Mouse (Mus musculus): ENCODE measurements around the gene Rsrp1.

Rsrp1 gene

GRCm38 (mm10) chr4:134922111-134922924 is 1.1 kb upstream of the Rsrp1 start:
- DNase-seq (ENCODE audit: low read depth), result no peak

- no peak for DNase-seq (ENCODE audit: low read depth)
Observed at GRCm38 (mm10) chr4:134922925-134923244, 507 bp upstream of the Rsrp1 start.

DNA sequence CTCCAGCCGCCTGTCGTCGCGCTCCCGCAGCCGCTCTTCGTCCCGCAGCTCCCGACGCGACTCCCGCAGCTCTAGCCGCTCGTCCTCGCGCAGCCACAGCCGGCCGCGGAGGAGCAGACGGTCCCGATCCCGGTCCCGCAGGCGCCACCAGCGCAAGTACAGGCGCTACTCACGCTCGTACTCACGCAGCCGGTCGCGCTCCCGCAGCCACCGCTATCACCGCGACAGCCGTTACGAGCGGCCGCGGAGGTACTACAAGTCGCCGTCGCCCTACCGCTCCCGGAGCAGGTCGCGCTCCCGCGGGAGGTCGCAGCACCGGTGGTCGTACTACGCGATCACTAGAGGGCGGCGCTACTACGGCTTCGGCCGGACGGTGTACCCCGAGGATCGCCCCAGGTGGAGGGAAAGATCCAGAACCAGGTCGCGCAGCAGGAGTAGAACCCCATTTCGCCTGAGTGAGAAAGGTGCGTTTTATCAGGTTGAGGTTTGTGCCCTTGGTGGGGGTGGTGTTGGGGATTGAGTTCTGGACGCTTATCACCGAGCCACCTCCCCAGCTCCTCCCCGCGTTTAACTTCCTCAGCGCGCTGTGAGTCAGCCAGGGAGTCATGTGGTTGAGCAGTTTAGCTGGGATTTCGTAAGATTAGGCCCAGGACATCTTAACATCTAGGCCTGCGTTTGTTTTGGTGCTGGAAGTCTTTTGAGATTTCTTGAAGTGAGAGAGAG is 788 bp downstream of the Rsrp1 start:
- peak; percentile 89 for DNase-seq (ENCODE audit: low read depth)

DNA sequence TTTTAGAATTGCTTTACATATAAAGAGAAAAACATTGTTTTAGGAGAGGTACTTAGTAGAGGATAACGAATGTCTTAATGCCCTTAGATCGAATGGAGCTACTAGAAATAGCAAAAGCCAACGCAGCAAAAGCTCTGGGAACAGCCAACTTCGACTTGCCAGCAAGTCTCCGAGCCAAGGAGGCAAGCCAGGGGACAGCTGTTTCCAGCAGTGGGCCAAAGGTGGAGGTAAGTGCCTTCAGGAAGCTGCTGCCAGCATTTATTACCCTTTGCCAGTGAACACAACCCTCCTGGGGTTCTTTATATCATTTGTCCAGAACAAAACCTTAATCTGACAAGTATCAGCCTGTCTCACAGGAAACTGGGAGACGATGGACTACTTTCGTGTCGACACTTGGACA is 1.8 kb downstream of the Rsrp1 start:
- DNase-seq (ENCODE audit: low read depth), result no peak

DNA sequence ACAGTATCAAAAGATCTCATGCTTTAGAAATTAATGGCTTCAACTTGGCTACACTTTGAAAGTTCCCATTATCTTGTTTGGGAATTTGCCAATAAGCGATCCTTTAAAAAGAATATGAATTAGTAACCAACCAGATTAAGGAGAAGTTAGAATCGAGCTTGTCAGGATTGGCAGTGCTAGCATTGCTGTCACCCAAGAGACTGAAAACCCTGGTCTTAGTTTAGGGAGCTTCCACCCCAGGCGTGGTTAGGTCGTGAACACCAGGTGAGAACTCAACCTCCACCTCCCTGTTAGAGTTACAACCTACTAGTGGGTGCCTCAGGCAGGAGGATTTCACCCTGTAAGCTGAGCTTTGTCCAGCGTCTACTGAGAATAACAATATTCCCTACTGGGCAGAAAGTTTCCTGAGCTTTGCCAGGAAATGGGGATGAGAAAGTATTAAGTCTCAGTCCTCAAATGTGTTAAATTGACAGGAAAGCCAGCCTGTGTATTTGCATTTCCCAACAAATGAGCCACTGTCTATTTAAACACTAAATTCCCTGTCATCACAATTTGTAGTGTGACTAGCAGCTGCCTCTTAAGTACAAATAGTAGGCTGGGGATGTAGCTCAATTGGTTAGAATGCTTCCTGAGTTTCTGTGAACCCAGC is 4.5 kb downstream of the Rsrp1 start:
- no peak for DNase-seq (ENCODE audit: low read depth)

DNA sequence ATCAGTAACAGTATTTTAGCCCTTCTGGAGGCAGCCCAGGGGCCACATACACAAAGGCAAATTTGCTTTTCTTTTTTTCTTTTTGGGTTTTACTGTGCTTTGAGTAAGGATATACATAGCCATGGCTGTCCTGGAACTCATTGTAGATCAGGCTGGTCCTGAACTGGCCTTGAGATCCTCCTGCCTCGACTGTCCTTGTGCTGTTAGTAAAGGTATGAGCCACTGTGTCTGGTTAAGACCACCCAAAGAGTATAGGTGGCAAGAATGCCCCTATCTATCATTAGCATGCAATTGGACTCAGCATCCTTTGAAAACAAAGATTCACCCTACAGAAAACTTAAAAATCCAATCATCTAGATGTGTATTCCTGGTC is 5.1 kb downstream of the Rsrp1 start:
- DNase-seq (ENCODE audit: low read depth), result no peak

GRCm38 (mm10) chr4:134929536-134929935 is 6.1 kb downstream of the Rsrp1 start:
- no peak for DNase-seq (ENCODE audit: low read depth)

DNA sequence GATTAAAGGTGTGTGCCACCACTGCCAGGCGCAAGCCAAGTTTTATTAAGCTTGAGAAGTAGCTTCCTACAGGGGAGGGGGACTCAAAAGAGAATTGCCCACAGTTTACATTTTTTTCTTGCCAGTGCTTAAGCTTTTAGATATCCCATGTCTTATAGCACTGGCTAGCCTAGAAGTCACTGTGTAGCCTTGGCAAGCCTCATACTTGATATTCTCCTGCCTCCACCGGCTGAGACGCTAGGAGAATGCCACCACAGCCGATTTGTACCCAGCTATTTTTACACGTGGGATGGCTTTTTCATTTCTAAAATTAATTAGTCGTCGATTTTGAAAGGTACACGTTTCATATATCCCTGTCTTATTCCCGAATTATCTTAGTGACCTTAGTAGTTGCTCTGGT is 6.8 kb downstream of the Rsrp1 start:
- no peak for DNase-seq (ENCODE audit: low read depth)

- DNase-seq (ENCODE audit: low read depth), result peak; percentile 96
Observed at GRCm38 (mm10) chr4:134930684-134931481, 7.5 kb downstream of the Rsrp1 start, which contains the start of gene Syf2. Gene Syf2, plus strand, starts transcription at chr4:134930898.

DNA sequence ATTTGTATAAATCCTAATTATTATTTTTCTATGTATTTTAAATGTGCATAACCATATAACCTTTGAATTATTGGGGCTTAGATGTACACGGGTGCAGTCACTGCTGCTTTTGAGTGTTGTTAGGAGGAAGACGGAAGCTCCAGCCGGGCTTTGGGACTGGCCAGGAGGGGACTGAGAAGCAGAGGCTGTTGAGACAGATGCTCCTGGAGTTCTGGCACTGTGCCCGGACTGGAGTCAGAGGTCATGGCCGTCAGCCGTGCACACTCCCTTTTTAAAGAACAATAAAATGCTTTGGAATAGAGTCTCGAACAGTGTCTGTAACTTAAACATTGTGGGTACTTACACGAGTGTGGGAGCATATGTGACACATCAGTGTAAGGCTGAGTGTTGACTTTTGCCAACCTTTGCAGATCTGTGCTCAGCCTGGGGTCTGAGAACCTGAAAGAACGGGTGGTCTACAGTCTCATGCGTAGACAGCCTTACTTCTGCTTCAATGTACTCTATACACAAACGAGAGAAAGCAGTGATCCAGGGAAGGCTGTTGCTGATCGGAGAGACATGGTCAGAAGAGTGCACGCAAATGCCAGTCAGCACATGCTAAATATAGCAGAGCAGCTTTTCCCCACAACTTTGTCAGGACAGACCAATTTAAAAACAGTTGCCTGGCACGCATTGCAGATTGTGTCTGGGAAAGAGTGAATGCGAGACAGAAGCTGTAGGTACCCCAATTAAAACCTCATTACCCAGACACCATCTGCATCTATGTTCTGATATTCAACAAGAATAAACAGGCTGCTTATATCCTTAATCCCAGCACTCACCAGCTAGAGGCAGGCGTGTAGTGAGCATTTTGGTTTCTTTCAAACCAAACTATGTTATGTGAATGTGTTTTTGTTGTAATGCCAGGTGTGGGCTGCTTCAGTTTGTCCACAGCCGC is 14.1 kb downstream of the Rsrp1 start:
- no peak for DNase-seq (ENCODE audit: low read depth)

GRCm38 (mm10) chr4:134939900-134940299 is 16.5 kb downstream of the Rsrp1 start:
- DNase-seq (ENCODE audit: low read depth), result no peak

DNA sequence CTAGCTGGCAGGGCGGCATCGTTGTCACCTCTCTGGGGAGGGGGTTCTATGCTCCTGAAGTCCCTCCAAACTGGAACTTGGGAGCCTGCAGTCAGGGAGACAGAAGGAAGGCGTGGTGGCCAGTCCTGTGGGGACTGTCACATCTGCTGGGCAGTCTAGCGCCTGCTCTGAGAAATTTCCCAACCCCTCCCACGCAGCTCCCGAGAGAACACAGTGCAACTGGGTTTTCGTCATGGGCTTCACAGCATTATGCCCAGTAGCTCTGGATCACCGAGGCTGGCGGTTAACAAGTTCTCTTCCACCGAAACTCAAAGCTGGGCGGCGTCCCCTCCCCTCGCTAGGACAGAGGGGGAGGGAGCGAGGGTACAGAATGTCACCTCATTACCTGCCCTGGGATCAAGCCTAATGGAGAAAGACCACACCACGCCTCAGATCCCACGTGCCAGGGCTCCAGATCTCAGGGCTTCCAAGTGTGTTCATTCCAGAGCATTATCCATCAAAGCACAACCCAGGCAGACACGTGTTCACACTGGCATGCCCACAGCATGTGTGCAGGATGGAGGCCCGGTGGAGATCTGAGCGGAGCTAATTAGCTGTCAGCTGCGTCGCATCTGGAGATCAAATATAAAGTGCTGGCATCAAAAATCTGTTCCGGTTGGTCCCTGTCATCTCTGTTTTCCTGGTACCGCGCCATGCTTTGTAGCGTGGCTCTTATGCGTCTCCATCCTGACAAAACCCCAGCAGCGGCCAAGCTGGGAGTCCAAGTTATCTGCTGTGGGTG is 20.6 kb downstream of the Rsrp1 start:
- DNase-seq (ENCODE audit: low read depth), result no peak

- DNase-seq (ENCODE audit: low read depth), result no peak
Observed at GRCm38 (mm10) chr4:134946024-134946744, 22.8 kb downstream of the Rsrp1 start.

DNA sequence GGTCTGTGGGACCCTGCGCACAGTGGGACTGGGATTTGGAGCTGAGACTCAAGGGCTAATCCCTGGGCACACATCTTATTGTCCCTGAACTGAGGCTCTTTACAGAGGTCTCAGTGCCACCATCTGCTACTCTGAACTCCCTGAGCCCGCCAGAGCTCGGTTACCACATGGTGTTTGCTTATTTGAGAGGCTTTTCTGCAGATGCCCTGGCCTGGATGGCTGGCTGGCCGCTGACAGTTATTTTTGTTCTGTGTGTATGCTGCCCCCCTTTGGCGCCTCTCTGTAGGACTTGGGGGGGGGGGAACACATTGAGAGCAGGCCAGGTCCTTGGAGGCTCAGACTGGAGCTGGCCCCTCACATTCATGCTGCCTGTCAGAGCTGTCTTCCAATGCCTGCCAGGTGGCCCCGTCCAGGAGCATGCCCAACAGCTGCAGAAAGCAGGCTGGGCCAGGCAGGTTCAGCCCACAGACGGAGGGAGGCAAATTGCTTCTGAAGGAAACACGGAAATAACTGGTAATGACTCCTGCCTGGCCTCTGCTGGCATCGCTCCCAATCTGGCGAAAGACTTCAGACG is 27.2 kb downstream of the Rsrp1 start:
- DNase-seq (ENCODE audit: low read depth), result no peak

DNA sequence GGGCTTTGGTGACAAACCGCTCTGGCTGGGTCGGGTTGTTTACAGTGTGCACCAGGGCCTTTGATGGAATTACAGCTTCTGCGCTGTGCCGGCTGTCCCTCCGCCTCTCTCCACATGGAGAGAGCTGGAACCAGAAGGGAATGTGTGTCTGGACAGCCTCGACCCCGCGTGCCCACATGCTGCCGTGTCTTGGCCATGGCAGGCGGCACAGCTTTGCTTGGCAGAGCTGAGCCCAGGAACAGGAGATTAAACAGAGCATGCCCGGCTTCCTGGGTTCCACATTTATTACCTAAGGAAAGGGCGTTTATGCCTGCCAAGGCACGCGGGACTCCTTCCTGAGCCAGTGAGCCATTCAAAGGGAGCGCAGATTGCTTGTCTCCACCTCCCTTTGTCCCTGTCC is 31.1 kb downstream of the Rsrp1 start:
- no peak for DNase-seq (ENCODE audit: low read depth)

- no peak for DNase-seq (ENCODE audit: low read depth)
Observed at GRCm38 (mm10) chr4:134955196-134955595, 31.8 kb downstream of the Rsrp1 start.

DNA sequence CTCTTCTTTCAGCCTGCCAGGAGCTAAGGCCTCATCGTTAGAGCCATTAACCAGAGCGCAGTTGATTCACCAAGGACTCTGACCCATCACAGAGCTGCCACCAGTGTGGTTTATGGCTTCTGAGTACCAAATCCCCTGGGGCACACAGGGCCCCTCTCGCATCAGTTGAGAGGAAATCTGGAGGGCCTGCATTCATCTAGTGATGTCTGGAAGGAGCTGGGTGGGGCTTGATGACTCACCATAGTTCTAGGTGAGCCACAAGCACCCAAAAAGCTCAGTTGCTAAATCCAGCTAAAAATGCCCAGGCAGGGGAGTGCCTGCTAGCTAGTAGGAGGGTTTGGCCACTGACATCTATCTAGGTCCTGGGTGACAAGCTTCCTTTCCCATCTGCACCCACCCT is 32.5 kb downstream of the Rsrp1 start:
- DNase-seq (ENCODE audit: low read depth), result no peak

DNA sequence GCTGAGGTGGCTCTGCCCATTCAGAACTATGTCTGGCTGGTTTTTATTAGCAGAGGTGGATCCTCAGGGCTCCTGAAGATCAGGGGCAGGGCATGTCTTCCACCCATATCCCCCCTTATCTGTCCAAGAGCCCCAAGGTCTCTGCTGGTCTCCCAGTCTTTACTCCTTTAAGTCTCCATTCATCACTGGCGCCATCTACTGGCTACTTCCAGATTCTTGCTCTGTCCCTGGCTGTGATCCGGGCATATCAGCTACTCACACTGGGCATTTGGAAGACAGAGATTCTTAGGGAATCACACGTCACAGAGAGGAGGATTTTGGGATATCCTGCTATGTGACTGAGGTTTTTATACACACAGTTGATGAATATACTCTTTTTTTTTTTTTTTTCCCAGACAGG is 32.9 kb downstream of the Rsrp1 start:
- DNase-seq (ENCODE audit: low read depth), result peak; percentile 69

GRCm38 (mm10) chr4:134963021-134963776 is 39.8 kb downstream of the Rsrp1 start:
- peak; percentile 83 for DNase-seq (ENCODE audit: low read depth)

All from c-Kit-positive CD71-positive TER-119-negative erythroid progenitor cells, embryonic 14.5 days (primary cell).